Mouse (Mus musculus): ENCODE measurements at regions not wholly inside any gene's neighbourhood (a gene's known extent, or its start where the extent isn't known, plus 50 kb on each side); places are given as distances from the start of the nearest gene placed in this dataset.
"Not testable (repeated sequence)": the region's sequence is repeated elsewhere in the genome, so short reads cannot be mapped to it uniquely, and the experiment has no call there.

DNA sequence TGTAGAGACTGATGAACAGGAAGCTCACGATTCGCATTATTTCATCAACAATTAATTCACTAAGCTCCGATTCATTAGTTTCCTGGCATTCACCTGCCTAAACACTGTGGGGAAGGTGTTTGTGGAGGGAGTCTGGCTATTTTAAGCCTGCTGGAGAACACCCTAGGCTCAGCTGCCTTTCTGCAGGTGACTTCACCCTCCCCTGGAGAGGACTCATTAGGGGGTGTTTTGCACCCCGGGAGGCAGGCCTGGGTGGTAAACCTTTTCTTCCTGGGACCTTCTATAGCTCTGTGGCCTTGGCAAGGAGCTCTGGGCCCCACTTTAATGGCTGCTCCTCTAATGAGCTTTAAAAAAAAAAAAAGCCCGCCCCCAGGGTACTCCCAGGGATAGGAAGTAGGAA is 55.4 kb upstream of the Bnc1 start:
- no peak for DNase-seq

DNA sequence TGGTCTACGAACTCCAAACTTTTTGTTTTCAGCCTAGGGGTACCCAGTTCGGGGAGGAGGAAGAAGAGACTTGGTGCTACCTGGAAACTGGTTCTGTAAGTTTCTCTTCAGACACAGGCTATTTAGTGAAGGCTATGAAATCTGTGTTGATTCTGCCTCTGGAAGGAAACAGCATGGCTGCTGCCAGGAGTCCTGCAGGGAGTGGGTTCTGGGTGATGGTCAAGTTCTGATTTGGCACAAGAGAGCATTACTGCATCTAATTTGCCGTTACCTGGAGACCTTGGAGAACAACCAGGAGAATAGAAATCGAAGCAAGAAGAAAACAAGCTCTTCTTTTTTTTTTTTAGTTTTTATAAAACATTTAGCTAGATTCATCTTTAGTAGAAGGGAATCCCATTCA is 61.3 kb upstream of the Bnc1 start:
- DNase-seq, result no peak

DNA sequence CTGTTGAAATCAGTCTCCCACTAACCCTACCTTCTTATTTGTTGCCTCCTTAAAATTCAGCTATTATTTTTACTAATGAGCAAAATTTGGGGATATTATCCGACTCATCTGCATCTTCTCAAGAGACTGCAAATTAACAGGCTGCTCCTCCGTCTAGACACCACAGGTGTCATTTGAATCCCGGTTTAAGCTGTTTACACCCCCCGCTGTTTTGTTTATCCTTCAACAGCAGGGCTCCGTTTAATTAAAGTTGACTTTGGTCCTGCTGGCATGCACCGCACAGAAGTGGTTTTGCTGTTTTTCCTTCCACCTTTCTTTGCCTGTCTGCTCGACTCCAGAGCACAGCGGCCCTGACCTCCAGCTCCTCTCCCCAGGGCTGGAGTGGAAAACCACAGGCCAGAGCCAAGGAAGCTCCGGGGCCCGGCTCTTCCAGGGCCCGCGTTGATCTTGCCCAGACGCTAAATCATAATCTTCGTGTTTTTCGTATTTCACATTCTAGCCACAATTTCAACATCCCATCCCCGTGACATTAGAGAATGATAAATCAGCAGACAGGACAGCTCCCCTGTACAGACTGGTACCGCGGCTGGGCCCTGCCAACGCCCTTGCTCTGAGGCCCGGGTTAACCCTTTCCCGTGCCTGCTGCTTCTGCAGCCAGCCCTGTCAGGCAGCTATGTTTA is 64.6 kb upstream of the Bnc1 start:
- DNase-seq, result peak; percentile 74

DNA sequence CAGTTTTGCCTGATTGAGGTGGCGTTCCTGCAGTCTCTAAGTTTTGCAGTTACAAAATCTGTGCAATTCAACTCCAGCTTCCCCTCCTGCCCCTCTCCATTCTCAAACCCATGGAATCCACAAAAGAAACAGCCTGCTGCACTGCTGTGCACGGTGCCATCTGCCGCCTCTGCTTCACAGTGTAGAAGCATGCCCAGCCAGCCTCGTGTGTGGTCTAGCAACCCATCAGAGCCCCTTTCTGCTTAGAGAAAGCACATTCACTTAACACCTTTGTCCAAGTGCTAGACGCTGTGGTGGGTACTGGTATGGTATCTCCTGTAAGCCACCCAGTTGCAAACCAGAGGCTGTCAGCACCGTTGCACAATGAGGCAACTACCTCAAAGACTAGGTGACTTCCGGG is 71.3 kb upstream of the Bnc1 start:
- no peak for DNase-seq

DNA sequence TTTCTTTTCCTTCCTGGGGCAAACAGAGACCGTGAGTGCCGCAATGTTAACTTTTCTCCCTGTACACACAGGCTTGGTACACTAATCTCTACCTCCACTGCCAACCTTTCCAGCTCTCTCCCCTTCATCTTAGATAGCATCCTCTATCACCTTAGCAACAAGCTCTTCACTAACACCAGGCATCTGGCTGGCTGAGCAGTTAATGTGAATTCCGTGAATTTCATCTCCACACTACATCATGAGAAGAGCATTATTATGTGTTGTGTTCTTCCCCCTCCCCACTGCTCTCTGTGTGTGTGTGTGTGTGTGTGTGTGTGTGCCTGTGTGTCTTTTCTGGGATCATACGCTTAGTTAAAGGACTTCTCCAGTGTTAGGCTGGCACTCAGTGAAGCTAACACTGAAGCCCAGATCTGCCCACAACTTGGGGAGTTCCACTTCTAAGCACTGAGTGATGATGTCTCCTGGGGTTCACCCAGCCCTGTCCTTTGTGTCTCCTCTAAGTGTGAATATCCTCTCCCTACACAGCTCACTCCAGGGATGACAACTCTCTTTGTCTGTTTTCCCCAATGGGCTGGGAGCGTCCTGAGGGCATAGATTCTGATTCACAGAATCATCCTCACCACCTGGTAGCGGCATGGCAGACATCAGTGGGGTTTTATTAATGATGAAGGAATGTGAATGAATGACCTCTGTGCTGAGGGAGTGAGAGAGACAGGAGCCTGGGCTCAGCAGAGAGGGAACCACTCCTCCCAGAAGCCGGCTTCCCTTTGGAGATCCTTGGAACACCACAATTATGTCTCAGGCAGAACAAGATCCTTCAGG is 77.7 kb upstream of the Bnc1 start:
- no peak for DNase-seq

DNA sequence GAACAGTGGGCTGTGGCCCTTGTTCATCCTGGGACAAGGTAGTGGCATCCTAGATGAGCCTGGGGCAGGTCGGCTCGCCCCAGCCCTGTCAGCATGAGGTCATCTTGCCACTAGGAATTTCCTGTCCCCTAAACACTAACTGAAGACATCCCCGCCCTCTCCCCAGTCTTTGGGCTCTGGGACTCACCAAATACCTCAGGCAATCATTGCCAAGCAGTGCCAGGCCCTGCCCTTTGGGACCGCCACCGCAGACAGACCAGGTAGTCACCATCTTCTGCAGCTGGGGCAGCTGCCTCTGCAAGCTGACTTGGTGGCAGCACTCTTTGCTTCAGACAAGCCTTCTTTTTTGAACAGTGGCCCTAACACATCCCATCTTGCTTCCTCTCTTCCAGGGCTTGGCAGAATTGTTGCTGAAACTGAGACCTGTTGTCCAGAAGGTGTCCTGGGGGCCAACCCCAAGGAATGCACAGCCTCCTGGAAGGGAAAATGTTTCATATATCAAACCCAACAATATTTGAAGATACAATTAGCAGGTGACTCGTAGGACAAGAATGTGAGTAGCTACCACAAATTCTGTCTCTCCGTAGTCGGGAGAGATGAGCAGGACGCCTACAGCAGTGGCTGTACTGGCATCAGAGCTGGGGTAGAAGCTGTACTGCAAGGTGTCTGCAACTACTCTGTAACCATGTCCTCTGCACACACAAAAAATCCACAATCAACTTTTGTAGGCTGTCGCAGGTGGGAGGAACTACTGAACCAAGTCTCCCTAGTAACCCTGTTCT is 79.0 kb upstream of the Bnc1 start:
- no peak for DNase-seq

DNA sequence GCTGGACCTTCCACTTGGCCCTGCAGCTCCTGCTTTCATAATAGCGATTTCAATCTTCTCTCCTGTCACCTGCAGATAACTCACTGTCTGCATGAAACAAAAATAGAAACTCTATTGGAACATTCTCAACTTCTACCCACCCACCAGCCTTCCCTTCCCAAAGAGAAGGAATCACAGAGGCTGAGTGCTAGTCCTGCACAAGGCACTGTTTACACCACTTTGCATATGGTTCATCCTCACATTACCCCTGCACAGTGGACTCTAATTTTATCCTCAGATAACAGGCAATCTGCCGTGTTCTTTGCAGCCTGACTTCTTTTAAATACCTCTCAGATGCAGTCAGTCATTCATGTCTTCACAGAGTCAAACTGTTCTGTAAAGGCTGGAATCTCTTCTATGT is 83.3 kb upstream of the Bnc1 start:
- no peak for DNase-seq

DNA sequence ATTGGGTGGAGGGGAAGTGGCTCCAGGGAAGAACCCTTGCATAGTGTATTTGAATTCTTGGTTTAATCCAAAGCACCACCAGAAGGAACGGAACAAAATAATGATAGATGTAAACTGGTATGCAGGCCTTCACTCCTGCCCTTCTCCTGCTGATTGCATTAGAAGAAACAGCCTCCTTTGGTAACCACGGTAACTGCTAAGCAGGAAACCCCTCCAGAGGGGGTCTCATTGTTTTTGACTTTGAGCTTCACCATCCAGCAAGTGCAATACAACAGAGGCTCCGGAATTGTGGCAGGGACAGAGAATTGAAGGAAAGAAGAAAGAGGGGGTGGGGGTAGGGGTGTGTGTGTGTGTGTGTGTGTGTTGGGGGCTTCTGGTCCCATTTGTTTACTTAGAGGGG is 89.8 kb upstream of the Bnc1 start:
- DNase-seq, result no peak

DNA sequence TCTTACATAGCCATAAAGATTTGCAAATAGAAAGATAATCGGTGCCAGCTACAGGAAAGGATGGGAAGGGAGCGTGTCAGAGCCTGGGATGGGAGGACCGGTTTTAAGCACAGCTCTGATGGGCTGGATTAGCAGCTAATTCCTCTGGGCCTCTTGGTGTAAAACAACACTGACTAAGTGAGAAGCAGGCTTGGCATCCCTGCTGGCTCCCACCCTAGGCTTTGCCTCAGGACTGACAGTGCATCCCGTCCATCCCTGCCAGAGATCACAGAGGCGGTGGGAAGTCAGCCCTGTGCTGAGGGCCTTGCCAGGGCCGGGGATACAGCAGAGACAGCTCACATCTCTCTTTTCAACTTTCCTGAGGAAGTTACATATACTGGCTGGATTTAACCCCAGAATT is 90.8 kb upstream of the Sh3gl3 start:
- DNase-seq, result no peak

DNA sequence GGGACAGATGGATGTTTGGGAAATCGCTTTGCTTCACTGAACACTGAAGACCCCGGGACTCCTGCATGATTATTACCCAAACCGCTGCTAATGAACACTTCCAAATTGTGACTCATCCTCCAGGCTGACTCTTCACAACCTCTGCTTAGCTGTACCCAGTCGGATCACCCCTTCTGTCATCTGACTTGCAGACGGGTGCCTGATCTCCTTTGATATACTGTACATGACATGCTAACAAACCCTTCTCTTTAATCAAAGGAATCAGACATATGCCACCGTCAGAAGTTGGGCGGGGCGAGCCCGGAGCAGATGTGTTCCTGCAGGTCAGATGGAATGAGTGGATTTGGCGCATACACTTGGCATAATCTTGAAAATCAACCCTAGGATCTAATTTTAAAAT is 89.2 kb upstream of the Sh3gl3 start:
- no peak for DNase-seq

DNA sequence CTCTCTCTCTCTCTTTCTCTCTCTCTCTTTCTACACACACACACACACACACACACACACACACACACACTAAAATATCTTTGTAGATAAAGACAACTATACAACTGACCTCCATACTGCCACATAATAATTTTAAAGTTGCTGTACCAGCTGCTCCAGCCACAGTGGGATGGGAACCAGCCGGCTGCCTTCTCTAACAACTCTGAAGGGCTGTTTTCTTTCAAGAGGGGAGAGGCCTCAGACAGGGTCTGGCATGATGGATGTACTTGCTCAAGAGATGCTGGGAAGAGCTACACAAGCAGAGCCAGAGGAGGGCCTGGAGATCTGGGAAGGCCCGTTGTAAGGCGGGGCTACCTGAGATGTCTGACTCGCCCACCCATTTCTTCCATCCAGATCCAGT is 88.4 kb upstream of the Sh3gl3 start:
- no peak for DNase-seq

DNA sequence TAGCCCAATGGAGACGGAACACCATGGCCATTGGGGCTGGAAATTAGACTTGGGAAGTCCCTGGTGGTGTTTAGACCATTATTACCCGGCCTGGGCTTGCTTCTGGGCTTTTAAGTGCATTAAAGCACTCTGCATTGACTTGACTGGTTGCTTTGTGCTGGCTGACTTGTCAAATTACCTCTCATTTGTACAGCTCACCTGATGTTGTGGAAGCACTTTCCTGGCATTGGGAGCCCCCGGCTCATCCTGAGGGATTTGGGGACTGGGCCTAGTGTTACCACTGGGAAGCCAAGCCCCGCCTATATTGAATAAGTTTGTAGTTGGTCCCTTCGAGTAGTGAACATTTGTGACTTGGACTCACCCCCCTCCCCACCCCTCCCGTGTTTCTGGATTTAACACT is 75.5 kb upstream of the Sh3gl3 start:
- no peak for DNase-seq

DNA sequence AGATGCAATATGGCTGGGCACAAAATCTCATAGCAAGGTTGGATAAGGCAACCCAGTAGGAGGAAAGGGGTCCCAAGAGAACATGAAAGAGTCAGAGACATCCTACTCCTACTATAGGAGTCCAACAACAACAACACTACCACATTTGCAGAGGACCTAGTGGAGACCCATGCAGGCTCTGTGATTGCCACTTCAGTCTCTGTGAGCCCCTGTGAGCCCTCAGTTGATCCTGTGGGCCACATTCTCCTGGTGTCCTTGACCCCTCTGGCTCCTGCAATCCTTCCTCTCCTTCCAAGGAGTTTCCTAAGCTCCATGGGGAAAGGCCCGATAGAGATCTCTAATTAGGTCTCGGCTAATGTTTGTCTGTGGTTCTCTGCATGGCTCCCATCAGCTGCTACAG is 72.3 kb upstream of the Sh3gl3 start:
- no peak for DNase-seq

DNA sequence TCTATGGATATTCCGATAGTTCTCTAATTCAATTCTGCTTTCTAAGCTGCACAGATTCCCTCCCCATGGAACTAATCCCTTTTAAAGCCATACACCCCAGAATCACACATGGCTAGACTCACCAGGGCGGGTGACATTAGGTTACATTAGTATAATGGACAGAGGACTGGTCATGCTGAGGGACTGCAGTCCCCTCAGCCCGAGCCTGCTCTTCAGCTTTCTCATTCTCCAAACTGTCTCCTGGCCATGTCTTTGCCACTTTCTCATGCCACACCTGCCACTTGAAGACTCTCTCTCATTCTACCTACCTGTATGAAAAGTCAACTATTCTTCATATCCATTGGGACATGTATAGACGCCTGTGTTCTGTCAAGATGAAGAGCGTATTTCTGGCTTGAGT is 68.0 kb upstream of the Sh3gl3 start:
- DNase-seq, result no peak

DNA sequence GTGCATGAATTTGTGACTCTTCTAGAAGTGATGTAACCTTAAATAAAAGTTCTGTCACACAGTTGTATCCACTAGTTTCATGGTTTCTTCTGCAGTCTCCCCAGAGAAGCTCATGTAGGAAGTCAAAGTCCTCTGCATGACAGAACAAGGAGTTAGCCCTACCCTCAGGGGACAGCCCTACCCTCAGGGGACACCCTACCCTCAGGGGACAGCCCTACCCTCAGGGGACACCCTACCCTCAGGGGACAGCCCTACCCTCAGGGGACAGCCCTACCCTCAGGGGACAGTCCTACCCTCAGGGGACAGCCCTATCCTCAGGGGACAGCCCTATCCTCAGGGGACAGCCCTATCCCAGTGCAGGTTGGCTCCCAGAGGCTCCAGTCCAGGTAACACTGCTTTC is 64.5 kb upstream of the Sh3gl3 start:
- not testable (repeated sequence) for DNase-seq

DNA sequence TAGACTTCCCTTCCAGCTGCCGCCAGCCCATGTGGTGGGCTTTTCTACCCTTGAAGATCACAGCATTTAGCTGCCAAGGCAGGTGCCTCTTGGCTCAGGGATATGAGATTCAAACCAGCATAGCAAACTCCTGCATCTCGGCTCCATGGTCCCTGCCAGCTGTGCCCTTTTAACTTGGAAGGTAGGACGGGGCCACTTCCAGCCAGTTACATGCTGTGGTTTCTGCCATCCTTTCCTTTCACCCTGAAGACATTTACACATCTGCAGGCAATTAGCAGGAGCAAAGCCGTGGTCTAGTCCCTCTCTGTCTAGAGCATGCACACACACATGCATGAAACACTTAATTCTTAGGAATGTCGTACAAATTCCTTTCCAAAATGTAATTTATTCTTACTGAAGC is 64.1 kb upstream of the Sh3gl3 start:
- DNase-seq, result no peak

DNA sequence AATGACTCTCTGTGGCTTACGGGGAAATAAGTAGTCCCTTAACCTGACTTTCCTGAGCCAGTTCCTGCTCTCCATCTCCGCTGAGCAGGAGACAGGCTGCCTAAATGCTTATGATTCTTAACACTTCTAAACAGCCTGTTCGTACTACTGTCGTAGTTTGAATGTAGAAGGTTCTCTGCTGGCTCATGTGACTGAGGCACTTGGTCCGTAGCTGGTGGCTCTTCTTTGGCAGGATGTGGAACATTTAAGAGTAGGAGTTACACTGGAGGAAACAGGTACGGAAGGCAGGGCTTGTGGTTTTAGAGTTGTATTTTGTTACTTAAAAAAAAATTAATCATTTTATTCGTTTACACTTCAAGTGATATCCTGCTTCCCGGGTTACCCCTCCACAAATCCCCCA is 63.7 kb upstream of the Sh3gl3 start:
- DNase-seq, result no peak

DNA sequence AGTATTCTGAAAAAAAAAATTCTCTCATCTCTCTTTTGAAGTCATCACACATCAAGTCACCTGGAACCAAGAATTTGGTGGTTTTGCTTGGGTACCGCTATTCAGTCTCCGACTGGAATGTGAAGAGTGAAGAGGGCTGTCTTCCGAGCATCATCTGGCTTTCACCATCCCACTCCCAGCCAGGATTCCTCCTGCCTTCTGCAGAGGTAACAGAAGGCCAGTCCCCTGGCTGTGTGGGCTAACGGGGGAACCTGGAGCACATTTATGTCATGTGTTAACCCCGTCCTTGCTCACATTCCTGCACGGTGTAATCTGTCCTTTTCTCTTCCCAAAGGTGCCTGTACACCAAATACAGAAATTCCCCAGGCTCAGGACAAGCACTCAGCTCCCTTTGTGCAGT is 61.6 kb upstream of the Sh3gl3 start:
- no peak for DNase-seq

DNA sequence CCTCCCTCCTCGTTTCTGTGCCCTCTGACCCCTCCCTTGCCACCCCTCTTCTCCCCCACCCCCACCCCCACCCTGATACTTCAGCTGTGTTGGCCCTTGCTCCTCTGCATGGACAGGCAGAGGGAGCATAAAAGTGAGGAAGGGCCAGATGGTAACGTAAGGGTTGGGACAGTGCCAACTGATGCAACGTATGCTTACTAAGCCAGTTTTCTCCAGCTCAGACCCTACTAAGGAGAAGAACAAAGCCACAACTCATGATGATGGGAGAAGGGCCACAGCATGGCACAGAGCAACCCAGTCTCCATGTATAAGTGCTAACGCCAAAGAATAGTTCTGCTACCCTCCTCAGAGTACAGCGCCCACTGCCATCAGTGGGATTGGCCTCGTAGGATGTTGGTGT is 58.0 kb upstream of the Sh3gl3 start:
- no peak for DNase-seq

DNA sequence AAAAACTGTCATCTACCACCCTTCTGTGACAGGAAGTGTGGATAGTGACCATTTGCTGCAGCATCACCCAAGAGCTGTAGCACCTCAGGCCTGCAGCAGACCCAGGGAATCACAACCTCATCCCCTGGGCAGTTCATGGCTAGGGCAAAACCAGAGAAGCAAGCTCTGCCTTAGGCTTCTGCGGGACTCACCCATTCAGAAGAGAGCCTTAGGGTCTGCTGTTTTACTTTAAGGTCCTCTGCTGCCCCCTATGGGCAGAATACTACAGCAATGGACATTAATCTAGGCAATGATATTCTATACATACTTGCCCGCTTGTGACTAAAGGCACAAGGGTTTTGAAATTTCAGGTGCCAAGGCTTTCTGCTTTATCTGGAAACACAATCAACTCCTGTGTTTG is 54.4 kb upstream of the Sh3gl3 start:
- peak; percentile 17 for DNase-seq

DNA sequence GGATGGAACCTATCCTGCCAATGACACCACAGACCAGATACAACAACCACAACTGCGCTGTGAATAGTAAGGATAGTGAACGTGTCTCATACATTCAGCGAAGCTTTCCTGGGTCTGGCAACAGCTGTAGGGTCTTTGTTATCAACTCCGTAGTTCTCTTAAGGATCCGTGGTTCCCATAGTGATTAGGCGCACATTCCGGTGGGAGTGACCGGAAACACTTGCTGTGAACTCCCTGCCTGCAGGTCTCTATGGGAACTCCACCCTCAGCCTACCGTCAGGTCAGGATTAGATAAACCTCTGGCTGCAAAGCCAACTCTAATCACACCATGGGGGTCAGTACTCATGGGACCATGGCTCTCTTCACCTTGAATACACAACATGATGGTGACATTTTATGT is 53.8 kb upstream of the Sh3gl3 start:
- no peak for DNase-seq

DNA sequence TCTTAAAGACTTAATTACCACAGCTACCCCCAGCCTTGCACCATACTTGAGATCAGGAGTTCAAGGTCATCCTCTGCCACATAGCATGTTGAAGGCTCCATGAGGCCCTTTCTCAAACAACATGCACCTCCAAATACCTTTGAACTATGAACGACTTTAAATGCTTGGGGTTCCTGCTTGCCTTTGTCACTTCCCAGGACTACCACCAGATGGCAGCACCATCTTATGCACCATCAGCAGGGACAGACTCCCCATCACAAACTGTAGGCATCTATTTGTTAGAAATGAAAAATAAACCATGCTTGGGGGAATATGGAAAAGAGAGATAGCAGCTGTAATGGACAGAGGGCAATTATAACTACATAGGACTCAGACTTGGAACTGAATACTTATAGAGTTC is 51.9 kb upstream of the Sh3gl3 start:
- DNase-seq, result peak; percentile 18
